Mouse (Mus musculus) stomach, embryonic 14.5 days (tissue): ENCODE data around the gene Gdpd2. TPM values are rescaled to one million over a fixed set of nuclear protein-coding genes. Genes with fewer than 3 reads are reported as not detected.

ENCODE experiments used
- ATAC-seq: fragments of 200-750 bp; cut with Nextera tagmentation; 2 replicates; pipeline ENCODE4 v1.8.0; 2017; ENCODE audit warnings: low read depth, moderate TSS enrichment; ENCODE audit not compliant: insufficient number of reproducible peaks, insufficient read depth, low FRiP score
- H3K27ac ChIP-seq: fragments of 300-500 bp; sonication (generic); 2 replicates; pipeline ENCODE4 v1.5.1; 2014; ENCODE audit warnings: mild to moderate bottlenecking, low read length, moderate library complexity, mixed read lengths
- H3K27me3 ChIP-seq: fragments of 300-500 bp; sonication (generic); 2 replicates; pipeline ENCODE4 v1.6.1; 2014; ENCODE audit warnings: low read length, control low read depth, mixed read lengths; ENCODE audit not compliant: control insufficient read depth, insufficient read depth
- H3K36me3 ChIP-seq: fragments of 300-500 bp; sonication (generic); 2 replicates; pipeline ENCODE4 v1.6.1; 2014; ENCODE audit warnings: mild to moderate bottlenecking, control low read depth, low read length, moderate library complexity, mixed read lengths; ENCODE audit not compliant: control insufficient read depth, insufficient read depth
- H3K4me1 ChIP-seq: fragments of 300-500 bp; sonication (generic); 2 replicates; pipeline ENCODE4 v1.6.1; 2014; ENCODE audit warnings: low read length, control low read depth, mixed read lengths; ENCODE audit not compliant: control insufficient read depth, insufficient read depth
- H3K4me2 ChIP-seq: fragments of 300-500 bp; sonication (generic); replicated peaks from 2 replicates; pipeline ENCODE4 v1.6.1; 2014; ENCODE audit warnings: low read depth, low read length, control low read depth
- H3K4me3 ChIP-seq: fragments of 300-500 bp; sonication (generic); 2 replicates; pipeline ENCODE4 v1.5.1; 2014; ENCODE audit warnings: low read depth, low read length, control low read depth
- H3K9ac ChIP-seq: fragments of 300-500 bp; sonication (generic); replicated peaks from 2 replicates; pipeline ENCODE4 v1.6.1; 2014; ENCODE audit warnings: low read depth, mild to moderate bottlenecking, control low read depth, low read length, moderate library complexity, mixed read lengths
- H3K9me3 ChIP-seq: fragments of 300-500 bp; sonication (generic); 2 replicates; pipeline ENCODE4 v1.6.1; 2016; ENCODE audit warnings: low read depth, low read length, control low read depth; ENCODE audit not compliant: control insufficient read depth
- WGBS: fragments of 180-500 bp; shearing (Covaris S2); extraction: QIAGEN DNeasy Blood & Tissue Kit; methylation state at CpG from one replicate; pipeline ENCODE4 v1.1.7; 2014; 5-methylcytosine and 5-hydroxymethylcytosine counted together
- polyA plus RNA-seq: library from polyadenylated mRNA; unstranded; fragments of >200 nt; fragmentation: Nextera tagmentation; extraction: Ambion mirVana; gene quantifications from 2 replicates; pipeline ENCODE4 v1.2.1, GENCODE M21; 2014

Gdpd2 gene
- polyA plus RNA-seq, 1 experiment from 2014 or later, result 2.3 TPM

- Histone ChIP-seq H3K27me3 (no peaks in the 10 kb centered on the region), H3K9ac (no peak overlapping the region), H3K4me1 (no peaks in the 10 kb centered on the region), H3K36me3 (no peaks in the 10 kb centered on the region), H3K4me3 (no peak overlapping the region), H3K27ac (no peak overlapping the region), H3K9me3 (no peaks in the 10 kb centered on the region), H3K4me2 (no peak overlapping the region)
- 89% methylated on average over 5 of the region's 5 CpGs for WGBS
- ATAC-seq, result no peak
Measured at GRCm38 (mm10) chrX:100769281-100769680, 39.6 kb downstream of the Gdpd2 start.

GRCm38 (mm10) chrX:100774341-100774811, 44.7 kb downstream of the Gdpd2 start:
- H3K27ac ChIP-seq, result peak overlapping the region; percentile 21; the same call in 1 of the 2 replicates
- WGBS, result 13% methylated on average over 23 of the region's 23 CpGs
- H3K9ac ChIP-seq, result peak overlapping the region; percentile 65; the same call in 1 of the 2 replicates
- H3K4me2 ChIP-seq, result peak overlapping the region; percentile 45
- peak; percentile 51 for ATAC-seq
- no peaks in the 10 kb centered on the region for H3K27me3 ChIP-seq
- H3K9me3 ChIP-seq, result no peaks in the 10 kb centered on the region
- H3K4me1 ChIP-seq, result no peaks in the 10 kb centered on the region
- H3K4me3 ChIP-seq, result peak overlapping the region; percentile 37
- no peaks in the 10 kb centered on the region for H3K36me3 ChIP-seq

- no peak for ATAC-seq
- Histone ChIP-seq H3K4me3 (no peak overlapping the region), H3K36me3 (no peaks in the 10 kb centered on the region), H3K27ac (no peak overlapping the region), H3K9ac (no peak overlapping the region), H3K9me3 (no peaks in the 10 kb centered on the region), H3K27me3 (no peaks in the 10 kb centered on the region), H3K4me2 (no peak overlapping the region), H3K4me1 (no peaks in the 10 kb centered on the region)
- 86% methylated on average over 3 of the region's 3 CpGs for WGBS
Measured at GRCm38 (mm10) chrX:100775405-100775804, 45.7 kb downstream of the Gdpd2 start.

- H3K4me2 ChIP-seq, result peak overlapping the region; percentile 45
- H3K9ac ChIP-seq, result no peak overlapping the region; the same call in 1 of the 2 replicates
- 0 out of 2 replicates have a peak, but pooled peaks cover 2% of the 10 kb centered on the region for H3K4me1 ChIP-seq
- 19% methylated on average over 9 of the region's 9 CpGs for WGBS
- peak; percentile 16; the same call in 1 of the 2 replicates for ATAC-seq
- peak overlapping the region; percentile 84; the same call in 1 of the 2 replicates for H3K27ac ChIP-seq
- H3K27me3 ChIP-seq, result no peaks in the 10 kb centered on the region
- no peaks in the 10 kb centered on the region for H3K9me3 ChIP-seq
- peak overlapping the region; percentile 50 for H3K4me3 ChIP-seq
- no peaks in the 10 kb centered on the region for H3K36me3 ChIP-seq
Measured at GRCm38 (mm10) chrX:100776494-100776893, 46.8 kb downstream of the Gdpd2 start.

GRCm38 (mm10) chrX:100776985-100777654, 47.4 kb downstream of the Gdpd2 start:
- Histone ChIP-seq H3K27me3 (no peaks in the 10 kb centered on the region), H3K27ac (peak overlapping the region; percentile 84), H3K4me1 (0 out of 2 replicates have a peak, but pooled peaks cover 4% of the 10 kb centered on the region), H3K9me3 (no peaks in the 10 kb centered on the region), H3K36me3 (no peaks in the 10 kb centered on the region), H3K4me3 (peak overlapping the region; percentile 50), H3K9ac (peak overlapping the region; percentile 45), H3K4me2 (peak overlapping the region; percentile 45)
- peak; percentile 95 for ATAC-seq
- WGBS, result 22% methylated on average over 37 of the region's 49 CpGs

GRCm38 (mm10) chrX:100777655-100778234, 48.1 kb downstream of the Gdpd2 start:
- H3K4me2 ChIP-seq, result peak overlapping the region; percentile 45
- no peaks in the 10 kb centered on the region for H3K36me3 ChIP-seq
- no peak for ATAC-seq
- 0 out of 2 replicates have a peak, but pooled peaks cover 6% of the 10 kb centered on the region for H3K4me1 ChIP-seq
- H3K9ac ChIP-seq, result peak overlapping the region; percentile 45
- H3K4me3 ChIP-seq, result peak overlapping the region; percentile 50
- peak overlapping the region; percentile 84 for H3K27ac ChIP-seq
- H3K27me3 ChIP-seq, result no peaks in the 10 kb centered on the region
- H3K9me3 ChIP-seq, result no peaks in the 10 kb centered on the region
- 29% methylated on average over 10 of the region's 10 CpGs for WGBS

GRCm38 (mm10) chrX:100778397-100778796, 48.7 kb downstream of the Gdpd2 start:
- no peak for ATAC-seq
- WGBS, result 24% methylated on average over 5 of the region's 5 CpGs
- Histone ChIP-seq H3K27ac (no peak overlapping the region), H3K4me3 (peak overlapping the region; percentile 50), H3K9ac (no peak overlapping the region), H3K4me2 (peak overlapping the region; percentile 45), H3K4me1 (0 out of 2 replicates have a peak, but pooled peaks cover 6% of the 10 kb centered on the region), H3K36me3 (no peaks in the 10 kb centered on the region), H3K9me3 (no peaks in the 10 kb centered on the region), H3K27me3 (no peaks in the 10 kb centered on the region)
